Mouse (Mus musculus): ENCODE data around the gene Mrps11. TPM values are rescaled to one million over a fixed set of nuclear protein-coding genes. Genes with fewer than 3 reads are reported as not detected.

The Mrps11 gene
- 10.5 and 13.1 TPM in 2 replicates for polyA plus RNA-seq (2012; rRNA removed)

DNA sequence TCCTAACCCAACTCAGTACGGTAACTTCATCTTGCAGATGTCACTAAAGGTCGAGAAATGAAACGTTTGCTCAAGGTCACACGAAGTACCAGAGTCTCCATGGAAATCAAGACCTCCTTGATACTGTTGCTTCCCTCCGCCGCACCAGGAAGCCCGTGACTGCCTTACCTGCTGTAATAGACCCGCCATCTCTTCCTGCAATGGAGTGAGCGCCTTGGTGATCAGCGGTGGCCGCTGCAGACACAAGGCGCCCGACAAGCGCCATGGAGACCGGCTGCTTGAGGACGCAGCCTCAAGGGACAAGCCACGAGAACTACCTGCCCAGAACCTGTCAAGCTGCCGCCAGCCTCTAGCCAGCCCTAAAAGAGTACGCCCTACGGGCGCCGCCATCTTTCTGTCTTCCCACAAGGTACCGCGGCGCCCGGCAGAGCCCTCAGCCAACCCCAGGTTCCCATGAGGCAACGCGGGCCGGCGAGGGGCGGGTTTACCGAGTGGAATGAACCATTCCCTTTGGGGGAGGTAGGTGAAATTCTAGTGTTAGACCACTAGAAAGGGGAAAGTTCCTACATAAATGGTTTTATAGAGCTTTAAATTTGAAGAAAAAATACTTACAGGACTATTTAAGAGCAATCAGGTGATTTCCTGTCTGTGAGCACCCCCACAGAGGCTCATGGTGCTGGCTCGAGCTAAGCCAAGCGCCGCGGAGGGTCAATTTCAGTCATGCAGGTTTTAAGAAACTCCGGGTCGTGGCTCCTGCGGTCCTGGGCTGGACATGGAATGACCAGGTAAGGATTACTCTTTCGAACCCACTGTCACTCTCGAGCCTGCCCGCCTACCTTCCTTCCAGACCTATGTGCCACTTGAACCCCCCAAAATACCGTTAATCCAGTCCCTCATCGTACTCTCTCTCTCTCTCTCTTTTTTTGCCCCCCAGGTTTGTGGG lies at the start of gene Mrps11, which contains the start of gene Mrpl46:
TSS of gene Mrps11 (plus strand) at position 481 of the 943 bp plus-strand sequence.
TSS of gene Mrpl46 (minus strand) at position 893 of the 943 bp plus-strand sequence.

DNA sequence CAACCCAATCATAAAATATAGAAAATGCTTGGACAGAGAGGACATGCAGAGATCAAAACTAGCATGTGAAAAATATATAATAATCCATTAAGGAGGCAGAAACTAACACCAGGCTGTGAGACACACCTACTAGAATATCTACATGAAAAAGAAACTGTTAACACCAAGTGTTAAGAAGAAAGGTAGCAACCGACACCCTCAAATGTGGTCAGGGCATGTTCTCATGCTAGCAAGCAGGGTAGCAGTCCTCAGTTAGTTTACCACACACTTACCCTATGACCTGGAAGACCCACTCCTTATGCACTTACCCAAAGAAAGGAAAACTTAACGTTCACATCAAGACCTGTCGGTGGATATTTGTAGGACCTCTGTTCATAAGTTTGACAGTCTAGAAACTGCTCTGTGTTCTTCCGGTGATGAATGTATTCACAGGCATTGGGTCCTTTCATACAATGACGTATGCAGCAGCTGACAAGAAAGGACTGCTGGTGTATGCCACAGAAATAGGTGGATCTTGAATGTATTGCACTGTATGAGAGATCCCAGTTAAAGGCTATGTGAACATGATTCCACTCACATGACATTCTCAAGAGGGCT lies 45.2 kb upstream of the Mrps11 start, which contains the start of gene Ntrk3:
TSS of gene Ntrk3 (minus strand) at position 399 of the 597 bp plus-strand sequence.

Other genes starting within 250 kb of the Mrps11 start
- 1.1 and 2.2 TPM in 2 replicates for gene Ntrk3, start 45.1 kb upstream of the Mrps11 start, polyA plus RNA-seq (2012; rRNA removed)
- gene Mrpl46, start 412 bp downstream of the Mrps11 start, polyA plus RNA-seq (2012; rRNA removed) = 5.8 and 8.6 TPM in 2 replicates
- 4.9 and 6.1 TPM in 2 replicates for gene Det1, start 64.1 kb downstream of the Mrps11 start, polyA plus RNA-seq (2012; rRNA removed)
- gene Aen, start 112.7 kb downstream of the Mrps11 start, polyA plus RNA-seq (2012; rRNA removed) = 7.3 and 7.4 TPM in 2 replicates
- 16.7 and 20.6 TPM in 2 replicates for gene Isg20, start 130.3 kb downstream of the Mrps11 start, polyA plus RNA-seq (2012; rRNA removed)